Mouse (Mus musculus) olfactory bulb, adult 2 months (tissue): ENCODE measurements around the gene Prss38.

ENCODE experiments used
- CTCF ChIP-seq: fragments of 200-500 bp; IDR thresholded peaks from 2 replicates; pipeline ENCODE4 v1.5.1; 2012; ENCODE audit warnings: low read depth, mild to moderate bottlenecking, low read length, moderate library complexity; ENCODE audit not compliant: insufficient read depth
- POLR2A ChIP-seq: fragments of 200-500 bp; IDR thresholded peaks from 2 replicates; pipeline ENCODE4 v1.6.1; 2012; ENCODE audit warnings: mild to moderate bottlenecking, low read depth, low read length, moderate library complexity; ENCODE audit not compliant: insufficient read depth

DNA sequence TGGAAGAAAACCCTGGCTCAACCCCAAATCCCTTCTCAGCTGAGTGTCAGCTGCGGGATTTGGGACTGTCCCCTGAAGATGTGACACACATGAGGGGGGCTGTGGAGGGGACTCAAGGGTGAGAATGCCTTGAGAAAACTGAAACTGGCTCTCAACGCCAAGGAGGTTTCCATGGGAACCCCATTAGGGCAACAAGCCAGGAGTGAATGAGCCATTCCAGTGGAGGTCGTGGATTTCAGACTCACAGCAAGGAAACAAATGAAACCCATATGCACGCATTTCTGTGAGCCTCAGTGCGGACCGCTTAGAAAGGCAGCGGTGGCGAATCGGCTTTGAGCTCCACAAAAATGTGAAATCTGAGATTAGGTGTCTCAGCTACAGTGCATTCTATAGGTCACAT lies 18.1 kb upstream of the Prss38 start:
- no peak for TF ChIP-seq CTCF
- TF ChIP-seq POLR2A = no peak
